Mouse (Mus musculus): ENCODE data around the gene Get4. TPM values are rescaled to one million over a fixed set of nuclear protein-coding genes. Genes with fewer than 3 reads are reported as not detected.

Get4 gene
- polyA plus RNA-seq, 1 experiment from 2014 or later: 143 TPM

DNA sequence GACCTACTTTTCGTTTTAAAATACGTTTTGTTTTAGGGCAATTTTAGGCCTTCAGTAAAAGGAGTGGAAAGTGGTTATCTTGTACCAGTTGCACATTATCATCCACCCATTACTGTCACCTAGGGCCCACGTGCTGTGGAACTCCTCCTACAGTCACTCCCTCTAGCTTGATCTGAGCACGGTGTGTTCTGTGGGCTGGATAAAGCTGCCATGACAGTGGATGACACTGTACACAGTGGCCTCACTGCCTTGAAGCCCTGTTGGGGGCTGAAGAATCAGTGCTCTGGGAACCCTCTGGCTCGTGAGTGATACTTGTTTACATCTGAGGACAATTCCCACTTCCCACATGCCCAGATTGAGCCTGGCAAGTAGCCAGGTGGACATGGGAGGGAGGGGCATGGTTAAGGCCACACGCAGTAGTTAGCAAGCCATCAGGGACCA is 1.2 kb downstream of the Get4 start:
- ATAC-seq: peak; percentile 34
- Histone ChIP-seq H3K9me3 (ENCODE audit: control insufficient read depth, low read length) (no peaks in the 10 kb centered on the region), H3K4me2 (ENCODE audit: low read depth, low read length) (peak overlapping the region; percentile 82), H3K4me3 (ENCODE audit: low read length) (peak overlapping the region; percentile 79), H3K36me3 (ENCODE audit: control insufficient read depth, insufficient read depth, low read length) (peaks cover 4% of the 10 kb centered on the region; the same call in 1 of the 2 replicates), H3K4me1 (ENCODE audit: control insufficient read depth, insufficient read depth, low read length) (peaks cover 13% of the 10 kb centered on the region), H3K27ac (ENCODE audit: low read length) (peak overlapping the region; percentile 86), H3K27me3 (replicated peaks; ENCODE audit: control insufficient read depth, insufficient read depth, low read length) (no peaks in the 10 kb centered on the region), H3K9ac (ENCODE audit: low read depth, low read length) (peak overlapping the region; percentile 77)
- WGBS: 4% methylated on average over 6 of the region's 6 CpGs

DNA sequence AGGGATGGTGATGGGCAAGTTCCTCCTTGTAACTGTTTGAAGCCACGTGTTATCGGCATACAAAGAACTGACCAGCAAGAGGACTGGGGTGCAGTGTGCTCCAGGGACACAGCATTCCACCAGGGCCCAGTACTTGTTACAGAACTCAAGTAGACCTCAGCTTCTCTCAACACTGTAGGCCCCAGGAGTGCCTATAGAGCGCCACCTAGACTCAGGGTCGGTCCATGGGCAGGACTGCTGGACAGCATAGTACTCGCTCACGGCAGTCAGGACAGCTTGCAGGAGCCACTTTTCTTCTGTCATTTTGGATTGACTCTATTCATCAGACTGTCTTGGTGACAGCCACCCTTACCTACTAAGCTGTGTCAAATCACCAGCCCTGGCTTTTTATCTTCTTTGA is 2.8 kb downstream of the Get4 start:
- H3K4me3 ChIP-seq (ENCODE audit: low read length): no peak overlapping the region
- no peak overlapping the region for H3K9ac ChIP-seq (ENCODE audit: low read depth, low read length)

DNA sequence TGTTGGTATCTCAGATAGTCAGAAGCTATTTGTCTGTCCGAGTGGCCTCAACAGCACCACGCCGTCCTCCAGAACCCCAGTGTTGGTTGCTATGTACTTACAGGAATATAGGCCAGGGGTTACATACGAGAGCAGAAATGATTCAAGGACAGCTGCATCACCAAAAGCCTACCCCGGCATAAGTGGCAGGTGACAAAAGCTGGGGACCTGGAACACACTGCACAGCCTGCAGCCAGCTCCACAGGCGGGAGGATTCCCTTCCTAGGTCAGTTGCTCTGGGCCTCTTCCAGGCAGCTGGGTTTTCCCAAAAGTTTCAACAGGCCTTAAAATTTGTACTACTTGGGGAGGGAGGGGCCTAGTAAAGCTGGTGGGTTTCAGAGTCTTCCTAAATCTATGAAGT is 3.7 kb downstream of the Get4 start:
- 78% methylated on average over 6 of the region's 6 CpGs for WGBS
- no peak overlapping the region for H3K4me3 ChIP-seq (ENCODE audit: low read length)
- no peaks in the 10 kb centered on the region for H3K9me3 ChIP-seq (ENCODE audit: control insufficient read depth, low read length)
- peaks cover 17% of the 10 kb centered on the region for H3K4me1 ChIP-seq (ENCODE audit: control insufficient read depth, insufficient read depth, low read length)
- no peak overlapping the region for H3K9ac ChIP-seq (ENCODE audit: low read depth, low read length)
- ATAC-seq: no peak
- H3K4me2 ChIP-seq (ENCODE audit: low read depth, low read length): no peak overlapping the region
- H3K27me3 ChIP-seq (replicated peaks; ENCODE audit: control insufficient read depth, insufficient read depth, low read length): no peaks in the 10 kb centered on the region
- 0 out of 2 replicates have a peak, but pooled peaks cover 5% of the 10 kb centered on the region for H3K36me3 ChIP-seq (ENCODE audit: control insufficient read depth, insufficient read depth, low read length)
- H3K27ac ChIP-seq (ENCODE audit: low read length): no peak overlapping the region

More for the DNA sequence above, 2.8 kb downstream of the Get4 start:
- 0 out of 2 replicates have a peak, but pooled peaks cover 5% of the 10 kb centered on the region for H3K36me3 ChIP-seq (ENCODE audit: control insufficient read depth, insufficient read depth, low read length)
- peaks cover 17% of the 10 kb centered on the region for H3K4me1 ChIP-seq (ENCODE audit: control insufficient read depth, insufficient read depth, low read length)
- 84% methylated on average over 6 of the region's 6 CpGs for WGBS
- no peaks in the 10 kb centered on the region for H3K9me3 ChIP-seq (ENCODE audit: control insufficient read depth, low read length)
- H3K27ac ChIP-seq (ENCODE audit: low read length): no peak overlapping the region
- no peaks in the 10 kb centered on the region for H3K27me3 ChIP-seq (replicated peaks; ENCODE audit: control insufficient read depth, insufficient read depth, low read length)
- no peak overlapping the region for H3K4me2 ChIP-seq (ENCODE audit: low read depth, low read length)
- no peak for ATAC-seq

DNA sequence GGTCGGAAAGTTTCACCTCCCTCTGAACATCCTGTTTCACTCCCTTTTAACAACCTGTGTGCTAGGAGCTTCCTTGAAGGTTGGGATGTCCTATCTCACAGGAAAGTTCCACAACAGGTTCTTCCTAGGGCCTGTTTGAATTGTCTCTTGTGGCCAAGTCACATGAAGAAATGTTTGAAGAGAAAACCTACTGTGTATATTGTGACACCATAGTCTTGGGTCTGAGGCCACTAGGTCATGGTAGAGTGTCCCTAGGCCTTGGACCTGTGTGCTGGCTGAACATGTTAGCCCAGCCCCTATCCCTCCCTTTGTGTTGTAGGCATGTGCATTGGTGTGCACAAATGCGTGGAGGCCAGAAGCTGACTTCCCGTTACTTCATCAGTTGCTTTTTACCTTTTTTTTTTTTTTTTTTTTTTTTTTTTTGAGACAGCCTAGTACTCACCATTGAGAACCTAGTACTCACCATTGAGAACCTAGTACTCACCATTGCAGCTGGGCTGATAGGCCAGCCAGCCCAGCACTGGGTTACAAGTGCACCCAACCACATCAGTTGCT is 4.2 kb downstream of the Get4 start:
- no peaks in the 10 kb centered on the region for H3K9me3 ChIP-seq (ENCODE audit: control insufficient read depth, low read length)
- no peak overlapping the region for H3K4me2 ChIP-seq (ENCODE audit: low read depth, low read length)
- 0 out of 2 replicates have a peak, but pooled peaks cover 5% of the 10 kb centered on the region for H3K36me3 ChIP-seq (ENCODE audit: control insufficient read depth, insufficient read depth, low read length)
- H3K9ac ChIP-seq (ENCODE audit: low read depth, low read length): no peak overlapping the region
- 78% methylated on average over 3 of the region's 3 CpGs for WGBS
- no peak overlapping the region for H3K27ac ChIP-seq (ENCODE audit: low read length)
- H3K27me3 ChIP-seq (replicated peaks; ENCODE audit: control insufficient read depth, insufficient read depth, low read length): no peaks in the 10 kb centered on the region
- H3K4me1 ChIP-seq (ENCODE audit: control insufficient read depth, insufficient read depth, low read length): peaks cover 17% of the 10 kb centered on the region
- H3K4me3 ChIP-seq (ENCODE audit: low read length): no peak overlapping the region
- ATAC-seq: no peak

DNA sequence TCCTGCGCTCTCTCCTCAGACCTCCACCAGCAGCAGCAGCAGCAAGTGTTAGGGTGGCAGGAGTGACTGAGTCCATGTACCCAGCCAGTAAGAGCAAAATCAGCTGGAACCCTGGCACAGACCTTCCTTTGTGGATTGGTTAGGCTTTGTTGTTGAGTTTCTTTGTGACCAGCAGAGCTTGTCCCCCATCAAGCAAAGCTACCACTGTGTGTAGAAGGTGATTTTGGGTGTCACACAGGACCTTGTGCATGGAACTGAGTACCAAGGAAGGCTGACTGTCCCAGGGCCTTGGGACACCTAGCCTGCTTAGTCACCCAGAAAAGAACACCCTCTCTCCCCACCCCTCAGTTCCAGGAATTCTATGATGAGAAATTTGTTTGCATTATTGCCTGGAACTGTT is 5.1 kb downstream of the Get4 start:
- Histone ChIP-seq H3K27ac (ENCODE audit: low read length) (no peak overlapping the region), H3K4me3 (ENCODE audit: low read length) (no peak overlapping the region), H3K4me1 (ENCODE audit: control insufficient read depth, insufficient read depth, low read length) (peaks cover 17% of the 10 kb centered on the region), H3K27me3 (replicated peaks; ENCODE audit: control insufficient read depth, insufficient read depth, low read length) (no peaks in the 10 kb centered on the region), H3K36me3 (ENCODE audit: control insufficient read depth, insufficient read depth, low read length) (0 out of 2 replicates have a peak, but pooled peaks cover 7% of the 10 kb centered on the region), H3K9ac (ENCODE audit: low read depth, low read length) (no peak overlapping the region), H3K9me3 (ENCODE audit: control insufficient read depth, low read length) (no peaks in the 10 kb centered on the region), H3K4me2 (ENCODE audit: low read depth, low read length) (no peak overlapping the region)
- 95% methylated on average over 1 of the region's 1 CpGs for WGBS
- no peak for ATAC-seq

DNA sequence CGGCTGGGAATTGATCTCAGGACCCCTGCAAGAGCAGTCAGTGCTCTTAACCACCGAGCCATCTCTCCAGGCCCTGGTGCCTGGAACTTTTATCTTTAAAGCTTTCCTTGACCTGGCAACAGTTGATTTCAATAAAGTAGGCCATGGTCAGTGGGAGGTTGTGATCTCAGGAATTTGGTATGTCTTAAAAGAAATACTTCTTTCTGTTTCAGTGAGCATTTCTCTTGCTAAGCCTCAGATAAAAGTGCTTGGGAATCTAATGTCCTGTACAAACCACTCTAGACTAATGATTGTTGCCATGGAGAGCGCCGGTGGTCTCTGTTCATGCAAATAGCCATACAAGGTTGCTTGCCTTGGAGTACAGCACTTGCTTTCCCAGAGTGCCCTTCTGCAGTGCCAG is 5.7 kb downstream of the Get4 start:
- 76% methylated on average over 4 of the region's 4 CpGs for WGBS
- H3K27ac ChIP-seq (ENCODE audit: low read length): no peak overlapping the region
- no peak for ATAC-seq
- 0 out of 2 replicates have a peak, but pooled peaks cover 12% of the 10 kb centered on the region for H3K36me3 ChIP-seq (ENCODE audit: control insufficient read depth, insufficient read depth, low read length)
- H3K9me3 ChIP-seq (ENCODE audit: control insufficient read depth, low read length): no peaks in the 10 kb centered on the region
- H3K27me3 ChIP-seq (replicated peaks; ENCODE audit: control insufficient read depth, insufficient read depth, low read length): no peaks in the 10 kb centered on the region
- no peak overlapping the region for H3K4me3 ChIP-seq (ENCODE audit: low read length)
- H3K4me2 ChIP-seq (ENCODE audit: low read depth, low read length): no peak overlapping the region
- no peak overlapping the region for H3K9ac ChIP-seq (ENCODE audit: low read depth, low read length)
- peaks cover 17% of the 10 kb centered on the region for H3K4me1 ChIP-seq (ENCODE audit: control insufficient read depth, insufficient read depth, low read length)

DNA sequence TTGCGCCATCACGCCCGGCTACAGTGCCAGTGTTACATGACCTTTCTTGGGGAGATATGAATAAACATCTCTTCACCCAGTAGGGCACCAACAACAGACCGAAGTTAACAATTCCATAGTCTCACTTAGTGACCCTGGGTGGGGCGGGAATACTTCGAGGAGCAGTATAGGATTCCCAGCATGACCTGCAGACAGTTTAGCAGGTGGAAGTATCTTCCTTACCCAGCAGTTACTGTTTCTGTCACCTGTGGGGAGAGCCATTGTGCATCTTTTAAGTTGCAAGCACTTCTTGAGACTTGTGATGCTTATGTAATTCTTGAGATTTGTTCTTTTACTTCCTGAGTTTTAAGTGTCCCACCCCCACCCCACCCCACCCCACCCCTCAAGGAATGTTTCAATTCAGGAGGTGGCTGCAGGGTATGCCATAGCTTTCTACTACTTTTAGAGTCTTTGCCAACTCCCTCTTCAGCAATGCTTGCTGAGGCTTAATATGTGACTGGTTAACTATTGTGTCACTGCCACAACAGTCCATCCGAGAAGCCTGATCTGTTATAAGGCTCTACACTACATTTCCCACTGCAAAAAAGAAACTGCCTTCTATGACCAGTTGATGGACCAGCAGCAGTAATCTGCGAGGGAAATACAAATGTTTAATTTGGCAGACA is 6.4 kb downstream of the Get4 start:
- no peaks in the 10 kb centered on the region for H3K27me3 ChIP-seq (replicated peaks; ENCODE audit: control insufficient read depth, insufficient read depth, low read length)
- 86% methylated on average over 8 of the region's 8 CpGs for WGBS

DNA sequence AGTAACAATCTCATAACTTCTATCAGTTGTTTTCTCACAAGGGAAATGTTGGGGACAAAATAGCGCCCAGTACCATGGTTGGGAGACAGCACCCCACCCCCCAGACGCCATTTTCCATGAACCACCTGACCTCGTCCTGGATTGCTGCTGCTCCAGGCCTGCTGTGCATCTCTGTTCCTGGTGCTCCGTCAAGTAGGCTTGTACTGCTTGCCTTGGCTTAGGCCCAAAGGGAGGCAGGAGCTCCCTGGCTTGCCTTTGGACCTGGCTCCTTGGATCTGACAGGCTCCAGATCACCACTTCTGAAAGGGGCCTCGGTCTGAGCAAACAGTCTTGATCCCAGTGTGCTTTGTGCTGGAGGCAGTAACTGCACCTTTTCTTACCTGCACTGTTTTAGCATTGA is 7.7 kb downstream of the Get4 start:
- ATAC-seq: peak; percentile 19; the same call in 1 of the 2 replicates
- no peaks in the 10 kb centered on the region for H3K9me3 ChIP-seq (ENCODE audit: control insufficient read depth, low read length)
- no peak overlapping the region for H3K9ac ChIP-seq (ENCODE audit: low read depth, low read length)
- WGBS: 68% methylated on average over 5 of the region's 5 CpGs
- H3K27me3 ChIP-seq (replicated peaks; ENCODE audit: control insufficient read depth, insufficient read depth, low read length): no peaks in the 10 kb centered on the region
- H3K4me3 ChIP-seq (ENCODE audit: low read length): no peak overlapping the region
- peaks cover 17% of the 10 kb centered on the region for H3K36me3 ChIP-seq (ENCODE audit: control insufficient read depth, insufficient read depth, low read length)
- no peak overlapping the region for H3K4me2 ChIP-seq (ENCODE audit: low read depth, low read length)
- peak overlapping the region; percentile 47; the same call in 1 of the 2 replicates for H3K27ac ChIP-seq (ENCODE audit: low read length)
- H3K4me1 ChIP-seq (ENCODE audit: control insufficient read depth, insufficient read depth, low read length): peaks cover 6% of the 10 kb centered on the region; the same call in 1 of the 2 replicates

More for the DNA sequence above, 6.4 kb downstream of the Get4 start:
- H3K9ac ChIP-seq (ENCODE audit: low read depth, low read length): no peak overlapping the region
- H3K4me1 ChIP-seq (ENCODE audit: control insufficient read depth, insufficient read depth, low read length): peaks cover 14% of the 10 kb centered on the region
- H3K36me3 ChIP-seq (ENCODE audit: control insufficient read depth, insufficient read depth, low read length): peaks cover 13% of the 10 kb centered on the region
- no peak overlapping the region for H3K4me3 ChIP-seq (ENCODE audit: low read length)
- no peak overlapping the region for H3K4me2 ChIP-seq (ENCODE audit: low read depth, low read length)
- H3K27ac ChIP-seq (ENCODE audit: low read length): no peak overlapping the region
- ATAC-seq: no peak
- H3K9me3 ChIP-seq (ENCODE audit: control insufficient read depth, low read length): no peaks in the 10 kb centered on the region

DNA sequence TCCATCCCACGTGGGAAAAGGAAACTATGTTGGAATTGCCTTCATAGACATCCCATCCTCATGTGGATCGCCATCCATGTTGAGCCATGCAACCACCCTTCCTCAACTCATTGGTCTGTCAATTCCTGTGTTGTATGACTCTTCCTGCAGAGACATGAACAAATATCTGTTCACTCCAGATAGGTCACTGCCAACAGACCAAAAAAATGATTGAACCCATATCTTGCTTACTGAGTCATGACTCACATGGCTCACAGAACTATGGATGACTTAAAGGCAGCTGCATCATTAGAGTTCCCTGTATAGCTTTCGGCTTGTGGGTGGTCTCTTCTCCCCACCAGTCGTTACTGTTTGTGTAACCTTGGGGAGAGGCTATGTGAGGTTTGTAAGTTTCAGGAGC is 9.3 kb downstream of the Get4 start:
- Histone ChIP-seq H3K4me3 (ENCODE audit: low read length) (no peak overlapping the region), H3K4me2 (ENCODE audit: low read depth, low read length) (no peak overlapping the region), H3K4me1 (ENCODE audit: control insufficient read depth, insufficient read depth, low read length) (peaks cover 6% of the 10 kb centered on the region; the same call in 1 of the 2 replicates), H3K9me3 (ENCODE audit: control insufficient read depth, low read length) (no peaks in the 10 kb centered on the region), H3K9ac (ENCODE audit: low read depth, low read length) (no peak overlapping the region), H3K27me3 (replicated peaks; ENCODE audit: control insufficient read depth, insufficient read depth, low read length) (no peaks in the 10 kb centered on the region), H3K27ac (ENCODE audit: low read length) (no peak overlapping the region), H3K36me3 (ENCODE audit: control insufficient read depth, insufficient read depth, low read length) (peaks cover 25% of the 10 kb centered on the region)
- 89% methylated on average over 4 of the region's 4 CpGs for WGBS
- no peak for ATAC-seq
